Mouse (Mus musculus) forebrain, embryonic 12.5 days (tissue): ENCODE data around the gene Myog. TPM values are rescaled to one million over a fixed set of nuclear protein-coding genes. Genes with fewer than 3 reads are reported as not detected.

ENCODE experiments used
- ATAC-seq: fragments of 200-750 bp; cut with Nextera tagmentation; 2 replicates; pipeline ENCODE4 v1.8.0; 2017; ENCODE audit warnings: moderate TSS enrichment; ENCODE audit not compliant: low FRiP score
- H3K27ac ChIP-seq: fragments of 300-500 bp; sonication (generic); 2 replicates; pipeline ENCODE4 v1.5.1; 2016; ENCODE audit warnings: mild to moderate bottlenecking
- H3K27me3 ChIP-seq: fragments of 300-500 bp; sonication (generic); 2 replicates; pipeline ENCODE4 v1.6.1; 2016; ENCODE audit warnings: mild to moderate bottlenecking
- H3K36me3 ChIP-seq: fragments of 300-500 bp; sonication (generic); replicated peaks from 2 replicates; pipeline ENCODE4 v1.6.1; 2016; ENCODE audit warnings: mild to moderate bottlenecking
- H3K4me1 ChIP-seq: fragments of 300-500 bp; sonication (generic); 2 replicates; pipeline ENCODE4 v1.6.1; 2016
- H3K4me2 ChIP-seq: fragments of 300-500 bp; sonication (generic); 2 replicates; pipeline ENCODE4 v1.6.1; 2016; ENCODE audit warnings: mild to moderate bottlenecking, moderate library complexity
- H3K4me3 ChIP-seq: fragments of 300-500 bp; sonication (generic); replicated peaks from 2 replicates; pipeline ENCODE4 v1.5.1; 2016; ENCODE audit warnings: mild to moderate bottlenecking
- H3K9ac ChIP-seq: fragments of 300-500 bp; sonication (generic); 2 replicates; pipeline ENCODE4 v1.6.1; 2016; ENCODE audit warnings: mild to moderate bottlenecking
- H3K9me3 ChIP-seq: fragments of 300-500 bp; sonication (generic); 2 replicates; pipeline ENCODE4 v1.6.1; 2016
- WGBS: fragments of 180-500 bp; shearing (Covaris S2); methylation state at CpG from one replicate; pipeline ENCODE4 v1.1.7; 2016; 5-methylcytosine and 5-hydroxymethylcytosine counted together
- polyA plus RNA-seq: library from polyadenylated mRNA; unstranded; fragments of >200 nt; fragmentation: Nextera tagmentation; extraction: Ambion mirVana; gene quantifications from 2 replicates; pipeline ENCODE4 v1.2.1, GENCODE M21; 2016

The Myog gene
- polyA plus RNA-seq, 1 experiment from 2014 or later = 1.2 TPM

- H3K27me3 ChIP-seq = no peaks in the 10 kb centered on the region
- H3K36me3 ChIP-seq = no peaks in the 10 kb centered on the region
- H3K27ac ChIP-seq = no peak overlapping the region
- H3K4me1 ChIP-seq = peaks cover 16% of the 10 kb centered on the region
- no peak overlapping the region for H3K9ac ChIP-seq
- ATAC-seq = no peak
- 63% methylated on average over 5 of the region's 5 CpGs for WGBS
- H3K4me2 ChIP-seq = no peak overlapping the region
- no peaks in the 10 kb centered on the region for H3K9me3 ChIP-seq
- H3K4me3 ChIP-seq = no peak overlapping the region
Observed at GRCm38 (mm10) chr1:134290909-134291308, 1.1 kb downstream of the Myog start.

GRCm38 (mm10) chr1:134291555-134291954 is 1.8 kb downstream of the Myog start:
- H3K27me3 ChIP-seq = no peaks in the 10 kb centered on the region
- ATAC-seq = no peak
- no peak overlapping the region for H3K4me2 ChIP-seq
- H3K36me3 ChIP-seq = no peaks in the 10 kb centered on the region
- no peaks in the 10 kb centered on the region for H3K9me3 ChIP-seq
- 79% methylated on average over 8 of the region's 8 CpGs for WGBS
- no peak overlapping the region for H3K27ac ChIP-seq
- H3K4me1 ChIP-seq = peaks cover 16% of the 10 kb centered on the region
- H3K4me3 ChIP-seq = no peak overlapping the region
- H3K9ac ChIP-seq = no peak overlapping the region

- no peaks in the 10 kb centered on the region for H3K9me3 ChIP-seq
- 23% methylated on average over 5 of the region's 5 CpGs for WGBS
- peaks cover 5% of the 10 kb centered on the region for H3K27me3 ChIP-seq
- no peak overlapping the region for H3K27ac ChIP-seq
- H3K4me3 ChIP-seq = no peak overlapping the region
- H3K9ac ChIP-seq = no peak overlapping the region
- no peak for ATAC-seq
- H3K4me1 ChIP-seq = peaks cover 16% of the 10 kb centered on the region
- no peak overlapping the region for H3K4me2 ChIP-seq
- H3K36me3 ChIP-seq = no peaks in the 10 kb centered on the region
Observed at GRCm38 (mm10) chr1:134292073-134292472, 2.3 kb downstream of the Myog start.

- ATAC-seq = no peak
- Histone ChIP-seq H3K9me3 (no peaks in the 10 kb centered on the region), H3K27ac (no peak overlapping the region), H3K4me1 (peaks cover 16% of the 10 kb centered on the region), H3K36me3 (no peaks in the 10 kb centered on the region), H3K9ac (no peak overlapping the region), H3K4me3 (no peak overlapping the region), H3K4me2 (no peak overlapping the region), H3K27me3 (peaks cover 10% of the 10 kb centered on the region)
- WGBS = 58% methylated on average over 9 of the region's 9 CpGs
Observed at GRCm38 (mm10) chr1:134292601-134293000, 2.8 kb downstream of the Myog start.

DNA sequence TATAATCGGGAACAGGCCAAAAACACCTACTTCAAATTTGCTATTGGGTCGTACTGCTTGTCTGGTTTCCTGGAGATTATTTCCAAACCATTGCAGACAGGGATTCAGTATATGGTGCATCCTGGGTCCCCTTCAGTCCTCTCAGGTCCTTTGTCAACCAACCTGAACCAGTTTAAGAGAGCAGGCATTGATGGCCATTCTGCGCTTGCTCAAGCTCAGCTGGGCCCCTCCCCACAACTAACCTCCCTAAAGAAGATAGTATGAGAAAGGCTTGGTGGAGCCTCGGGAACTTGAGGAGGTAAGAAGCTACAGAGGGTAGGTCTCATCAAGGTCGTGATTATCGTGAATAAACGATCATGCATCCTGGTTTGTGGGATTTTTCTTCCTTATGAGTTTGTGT is 3.5 kb downstream of the Myog start:
- 91% methylated on average over 7 of the region's 7 CpGs for WGBS

GRCm38 (mm10) chr1:134293738-134294604 is 4.2 kb downstream of the Myog start:
- H3K36me3 ChIP-seq = no peaks in the 10 kb centered on the region
- no peaks in the 10 kb centered on the region for H3K9me3 ChIP-seq
- H3K4me2 ChIP-seq = no peak overlapping the region
- H3K27ac ChIP-seq = no peak overlapping the region
- H3K4me1 ChIP-seq = peaks cover 21% of the 10 kb centered on the region
- H3K9ac ChIP-seq = no peak overlapping the region
- WGBS = 72% methylated on average over 3 of the region's 3 CpGs
- no peak for ATAC-seq
- no peak overlapping the region for H3K4me3 ChIP-seq
- H3K27me3 ChIP-seq = peaks cover 24% of the 10 kb centered on the region

More for the DNA sequence above, 3.5 kb downstream of the Myog start:
- H3K4me3 ChIP-seq = no peak overlapping the region
- H3K27me3 ChIP-seq = peaks cover 17% of the 10 kb centered on the region
- no peaks in the 10 kb centered on the region for H3K9me3 ChIP-seq
- no peak overlapping the region for H3K9ac ChIP-seq
- no peak overlapping the region for H3K27ac ChIP-seq
- ATAC-seq = no peak
- peaks cover 16% of the 10 kb centered on the region for H3K4me1 ChIP-seq
- H3K36me3 ChIP-seq = no peaks in the 10 kb centered on the region
- H3K4me2 ChIP-seq = no peak overlapping the region

DNA sequence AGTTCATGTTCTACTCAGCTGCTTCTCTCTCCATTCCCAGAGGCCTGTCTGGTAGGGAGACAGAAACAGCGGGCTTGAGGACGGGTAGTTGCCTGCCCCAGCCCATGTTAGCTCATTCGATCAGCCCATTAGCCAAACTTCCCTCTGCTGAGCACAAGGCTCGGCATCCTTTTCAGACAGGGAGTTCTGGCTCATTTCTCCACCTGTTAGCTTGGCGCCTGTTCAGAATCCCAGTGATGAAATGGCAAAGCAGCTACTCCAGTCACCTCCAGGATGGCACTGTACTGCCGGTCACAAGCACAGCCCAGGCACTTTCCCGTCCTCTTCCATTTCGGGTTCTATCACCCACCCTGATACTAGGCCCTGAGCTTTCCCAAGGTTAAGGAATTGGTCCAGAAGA is 7.5 kb downstream of the Myog start:
- Histone ChIP-seq H3K27ac (no peak overlapping the region), H3K27me3 (peaks cover 44% of the 10 kb centered on the region), H3K4me2 (no peak overlapping the region), H3K9me3 (no peaks in the 10 kb centered on the region), H3K4me3 (no peak overlapping the region), H3K9ac (no peak overlapping the region), H3K36me3 (no peaks in the 10 kb centered on the region), H3K4me1 (peaks cover 14% of the 10 kb centered on the region)
- no peak for ATAC-seq
- WGBS = 88% methylated on average over 8 of the region's 8 CpGs

DNA sequence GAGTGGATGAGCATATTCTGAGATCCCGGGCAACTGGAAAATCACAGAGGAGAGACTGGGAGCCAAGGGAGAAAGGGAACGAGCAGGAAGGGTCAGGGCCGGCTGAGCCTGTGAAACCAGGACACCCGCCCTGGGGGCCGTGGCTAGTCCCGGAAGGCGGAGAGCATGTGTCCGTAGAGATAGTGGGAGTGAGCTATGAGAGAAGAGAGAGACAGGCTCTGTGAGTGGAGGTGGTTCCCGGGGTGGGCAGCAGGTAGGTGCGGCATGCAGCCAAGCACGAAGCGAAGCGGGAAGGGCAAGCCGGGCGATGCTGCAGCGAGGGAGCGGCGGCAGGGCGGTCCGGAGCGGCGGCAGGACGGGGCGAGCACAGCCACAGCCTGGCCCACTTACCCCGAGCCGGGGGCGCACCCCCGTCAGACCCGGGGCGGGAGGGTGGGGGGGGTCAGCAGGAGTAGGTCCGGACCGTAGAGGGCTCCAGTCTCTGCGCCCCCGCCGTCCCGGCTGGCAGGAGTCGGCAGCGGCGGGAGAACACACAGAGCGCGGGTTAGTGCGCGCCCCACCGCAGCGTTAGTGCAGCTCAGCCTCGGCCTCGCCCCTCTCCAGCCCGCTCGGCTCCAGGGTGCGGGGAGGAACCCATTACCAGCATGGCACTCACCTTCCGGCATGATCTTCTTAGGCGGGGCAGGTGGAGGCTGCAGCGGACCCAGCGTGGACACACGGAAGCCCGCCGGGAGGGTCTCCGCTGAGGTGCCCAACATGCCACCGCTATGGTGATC is 9.0 kb downstream of the Myog start:
- Histone ChIP-seq H3K4me1 (peaks cover 26% of the 10 kb centered on the region), H3K27me3 (peaks cover 44% of the 10 kb centered on the region), H3K9ac (peak overlapping the region; percentile 74), H3K27ac (no peak overlapping the region), H3K4me3 (peak overlapping the region; percentile 63), H3K36me3 (no peaks in the 10 kb centered on the region), H3K9me3 (no peaks in the 10 kb centered on the region), H3K4me2 (peak overlapping the region; percentile 96)
- 8% methylated on average over 56 of the region's 59 CpGs for WGBS
- ATAC-seq = peak; percentile 64; the same call in 1 of the 2 replicates

DNA sequence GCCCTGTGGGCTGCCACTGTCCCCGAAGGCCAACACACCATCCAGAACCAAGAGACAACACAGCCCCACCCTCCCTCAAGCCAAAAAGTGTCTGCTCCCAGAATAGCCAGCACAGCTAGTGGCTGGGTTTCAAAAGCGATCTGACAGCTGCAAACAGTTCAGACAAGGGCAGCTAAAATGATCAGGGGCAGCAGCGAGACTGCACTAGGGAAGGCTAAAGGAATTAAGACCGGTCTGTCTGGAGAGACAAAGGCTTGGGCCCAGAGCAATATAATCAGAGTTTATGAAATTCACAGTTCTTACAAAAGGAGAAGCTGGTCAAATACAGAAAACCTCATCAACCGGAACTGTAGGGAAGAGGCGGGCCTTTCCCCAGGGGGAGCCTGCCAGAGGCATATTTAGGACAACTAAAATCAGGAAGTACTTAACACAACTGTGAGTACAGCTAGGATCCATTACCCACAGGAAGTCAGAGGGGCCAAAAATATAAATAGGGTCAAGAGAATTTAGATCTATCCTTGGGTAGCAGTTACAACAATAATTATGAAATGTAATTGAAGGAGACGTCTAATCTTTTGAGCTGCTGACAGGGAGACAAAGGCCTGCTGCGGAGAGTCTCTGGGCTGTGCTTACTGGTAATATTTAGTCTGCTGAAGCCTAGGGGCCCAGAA is 12.9 kb downstream of the Myog start:
- H3K36me3 ChIP-seq = no peaks in the 10 kb centered on the region
- H3K9me3 ChIP-seq = 0 out of 2 replicates have a peak, but pooled peaks cover 3% of the 10 kb centered on the region
- H3K4me1 ChIP-seq = peaks cover 31% of the 10 kb centered on the region
- ATAC-seq = no peak
- no peak overlapping the region for H3K4me3 ChIP-seq
- WGBS = 29% methylated on average over 8 of the region's 8 CpGs
- H3K27me3 ChIP-seq = peaks cover 33% of the 10 kb centered on the region
- peak overlapping the region; percentile 66 for H3K27ac ChIP-seq
- no peak overlapping the region for H3K4me2 ChIP-seq
- no peak overlapping the region for H3K9ac ChIP-seq

GRCm38 (mm10) chr1:134304940-134305339 is 15.2 kb downstream of the Myog start:
- peaks cover 11% of the 10 kb centered on the region for H3K27me3 ChIP-seq
- H3K36me3 ChIP-seq = no peaks in the 10 kb centered on the region
- H3K27ac ChIP-seq = no peak overlapping the region
- WGBS = 94% methylated on average over 9 of the region's 9 CpGs
- no peak for ATAC-seq
- no peak overlapping the region for H3K4me3 ChIP-seq
- 0 out of 2 replicates have a peak, but pooled peaks cover 3% of the 10 kb centered on the region for H3K9me3 ChIP-seq
- H3K4me2 ChIP-seq = no peak overlapping the region
- H3K4me1 ChIP-seq = peaks cover 19% of the 10 kb centered on the region
- H3K9ac ChIP-seq = no peak overlapping the region

DNA sequence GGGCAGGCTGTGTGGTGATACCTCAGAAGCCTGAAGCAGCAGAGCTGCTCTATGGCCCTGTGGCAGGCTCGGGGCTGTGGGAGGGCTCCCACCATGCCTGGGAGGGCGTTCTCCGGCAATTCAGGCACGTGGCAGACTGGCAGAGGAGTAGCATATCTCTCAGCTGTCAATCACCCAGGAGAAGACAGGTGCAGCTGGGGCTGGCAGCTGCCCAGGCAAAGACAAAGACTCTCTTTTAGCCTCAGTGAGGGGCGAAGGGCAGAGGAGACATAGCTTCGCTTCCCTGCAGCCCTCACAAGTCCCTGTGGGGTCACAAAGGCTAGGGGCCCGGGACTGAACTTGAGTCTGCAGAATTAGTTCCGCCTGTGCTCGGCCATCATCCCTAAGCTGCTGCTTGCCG is 17.6 kb downstream of the Myog start:
- peak; percentile 20; the same call in 1 of the 2 replicates for ATAC-seq
- WGBS = 56% methylated on average over 10 of the region's 10 CpGs

DNA sequence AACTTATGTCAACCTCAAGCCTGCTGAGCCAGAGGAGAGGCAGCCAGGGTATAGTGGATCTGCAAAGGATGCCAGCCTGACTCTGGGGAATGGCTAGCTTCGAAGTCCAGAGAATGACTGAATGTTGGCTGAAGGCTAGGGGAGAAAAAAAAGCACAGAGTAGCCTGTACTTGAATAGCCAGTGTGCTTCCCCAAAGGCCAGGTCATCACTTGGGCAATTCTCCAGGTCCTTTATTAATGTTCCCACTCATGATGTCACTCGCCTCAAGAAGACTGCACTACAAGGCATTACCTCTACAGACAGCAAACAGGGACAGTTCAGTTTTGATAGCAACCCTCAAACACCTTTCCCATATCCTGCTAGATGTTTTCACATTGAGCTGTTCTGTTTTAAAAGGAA is 20.5 kb downstream of the Myog start:
- 85% methylated on average over 2 of the region's 2 CpGs for WGBS
- Histone ChIP-seq H3K36me3 (no peaks in the 10 kb centered on the region), H3K9me3 (no peaks in the 10 kb centered on the region), H3K9ac (no peak overlapping the region), H3K27me3 (no peaks in the 10 kb centered on the region), H3K4me1 (peaks cover 5% of the 10 kb centered on the region; the same call in 1 of the 2 replicates), H3K27ac (no peak overlapping the region), H3K4me3 (no peak overlapping the region), H3K4me2 (no peak overlapping the region)
- ATAC-seq = no peak

More for the DNA sequence above, 17.6 kb downstream of the Myog start:
- H3K36me3 ChIP-seq = no peaks in the 10 kb centered on the region
- 0 out of 2 replicates have a peak, but pooled peaks cover 3% of the 10 kb centered on the region for H3K9me3 ChIP-seq
- H3K27me3 ChIP-seq = no peaks in the 10 kb centered on the region
- H3K4me2 ChIP-seq = no peak overlapping the region
- peaks cover 16% of the 10 kb centered on the region for H3K4me1 ChIP-seq
- H3K27ac ChIP-seq = no peak overlapping the region
- no peak overlapping the region for H3K4me3 ChIP-seq
- H3K9ac ChIP-seq = no peak overlapping the region
